Mouse (Mus musculus) embryonic fibroblast, embryonic 13.5 days (primary cell): ENCODE results near the gene Lrrn1.

Experiments
- CTCF ChIP-seq: IDR thresholded peaks from 2 replicates; pipeline ENCODE4 v1.5.1; 2011; ENCODE audit warnings: mild to moderate bottlenecking, control low read depth, low read length, moderate library complexity, borderline replicate concordance; ENCODE audit not compliant: insufficient read depth
- POLR2A ChIP-seq: IDR thresholded peaks from 2 replicates; pipeline ENCODE4 v1.6.1; 2011; ENCODE audit warnings: low read depth, mild to moderate bottlenecking, control low read depth, low read length, moderate library complexity

GRCm38 (mm10) chr6:107555364-107555763, 25.8 kb downstream of the Lrrn1 start:
- no peak for TF ChIP-seq CTCF
- no peak for TF ChIP-seq POLR2A
